Mouse (Mus musculus) heart, embryonic 15.5 days (tissue): ENCODE measurements at regions not wholly inside any gene's neighbourhood (a gene's known extent, or its start where the extent isn't known, plus 50 kb on each side); places are given as distances from the start of the nearest gene placed in this dataset.

Experiments
- ATAC-seq: fragments of 200-750 bp; cut with Nextera tagmentation; replicated peaks from 2 replicates; pipeline ENCODE4 v1.8.0; 2017; ENCODE audit warnings: low read depth, moderate TSS enrichment; ENCODE audit not compliant: insufficient number of reproducible peaks, insufficient read depth, low FRiP score
- H3K27ac ChIP-seq: fragments of 300-500 bp; sonication (generic); 2 replicates; pipeline ENCODE4 v1.5.1; 2015; ENCODE audit warnings: mild to moderate bottlenecking, inconsistent platforms
- H3K27me3 ChIP-seq: fragments of 300-500 bp; sonication (generic); 2 replicates; pipeline ENCODE4 v1.6.1; 2015; ENCODE audit warnings: inconsistent platforms
- H3K36me3 ChIP-seq: fragments of 300-500 bp; sonication (generic); 2 replicates; pipeline ENCODE4 v1.6.1; 2015; ENCODE audit warnings: mild to moderate bottlenecking, inconsistent platforms
- H3K4me1 ChIP-seq: fragments of 300-500 bp; sonication (generic); replicated peaks from 2 replicates; pipeline ENCODE4 v1.6.1; 2015; ENCODE audit warnings: inconsistent platforms
- H3K4me2 ChIP-seq: fragments of 300-500 bp; sonication (generic); 2 replicates; pipeline ENCODE4 v1.6.1; 2015; ENCODE audit warnings: inconsistent platforms, mild to moderate bottlenecking, moderate library complexity
- H3K4me3 ChIP-seq: fragments of 300-500 bp; sonication (generic); 2 replicates; pipeline ENCODE4 v1.5.1; 2015; ENCODE audit warnings: mild to moderate bottlenecking, inconsistent platforms
- H3K9ac ChIP-seq: fragments of 300-500 bp; sonication (generic); 2 replicates; pipeline ENCODE4 v1.6.1; 2015; ENCODE audit warnings: mild to moderate bottlenecking, inconsistent platforms
- H3K9me3 ChIP-seq: fragments of 300-500 bp; sonication (generic); replicated peaks from 2 replicates; pipeline ENCODE4 v1.6.1; 2016; ENCODE audit warnings: inconsistent platforms
- WGBS: fragments of 180-500 bp; shearing (Covaris S2); methylation state at CpG from one replicate; pipeline ENCODE4 v1.1.7; 2015; ENCODE audit warnings: mixed read lengths; 5-methylcytosine and 5-hydroxymethylcytosine counted together

GRCm38 (mm10) chr6:141149170-141149917, 99.7 kb upstream of the Pde3a start:
- no peaks in the 10 kb centered on the region for H3K27me3 ChIP-seq
- no peak overlapping the region for H3K4me3 ChIP-seq
- no peak for ATAC-seq
- H3K4me1 ChIP-seq: no peaks in the 10 kb centered on the region
- H3K27ac ChIP-seq: no peak overlapping the region
- H3K9ac ChIP-seq: no peak overlapping the region
- H3K36me3 ChIP-seq: no peaks in the 10 kb centered on the region
- H3K9me3 ChIP-seq: no peaks in the 10 kb centered on the region
- 83% methylated on average over 12 of the region's 12 CpGs for WGBS
- H3K4me2 ChIP-seq: no peak overlapping the region

DNA sequence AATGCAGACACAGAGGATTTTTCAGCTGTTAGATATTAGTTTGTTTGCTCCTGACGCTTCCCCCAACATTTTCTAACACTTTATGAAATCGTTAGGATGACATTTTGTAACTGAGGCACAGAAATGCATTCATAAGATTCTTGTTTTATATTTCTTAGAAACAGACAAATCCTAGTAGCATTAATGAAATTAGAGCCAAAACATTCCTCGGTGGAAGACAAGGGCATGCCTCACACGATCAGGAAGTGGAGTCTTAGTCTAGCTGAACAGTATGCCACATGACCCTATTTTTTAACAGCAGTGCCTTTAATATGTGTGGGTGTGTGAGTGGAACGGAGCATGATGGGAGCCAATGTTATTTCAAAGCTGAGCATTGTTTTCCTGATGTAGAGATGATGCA, 89.7 kb upstream of the Pde3a start:
- ATAC-seq: no peak

GRCm38 (mm10) chr6:141161626-141162233, 87.3 kb upstream of the Pde3a start:
- Histone ChIP-seq H3K36me3 (no peaks in the 10 kb centered on the region), H3K9me3 (no peaks in the 10 kb centered on the region), H3K27ac (no peak overlapping the region), H3K4me3 (no peak overlapping the region), H3K4me1 (no peaks in the 10 kb centered on the region), H3K4me2 (no peak overlapping the region), H3K27me3 (no peaks in the 10 kb centered on the region), H3K9ac (no peak overlapping the region)
- ATAC-seq: peak; percentile 55; the same call in 1 of the 2 replicates
- 67% methylated on average over 3 of the region's 3 CpGs for WGBS

More for the DNA sequence above, 89.7 kb upstream of the Pde3a start:
- Histone ChIP-seq H3K9me3 (no peaks in the 10 kb centered on the region), H3K27ac (no peak overlapping the region), H3K4me2 (no peak overlapping the region), H3K4me3 (no peak overlapping the region), H3K9ac (no peak overlapping the region), H3K36me3 (no peaks in the 10 kb centered on the region), H3K4me1 (no peaks in the 10 kb centered on the region), H3K27me3 (no peaks in the 10 kb centered on the region)
- WGBS: 69% methylated on average over 5 of the region's 5 CpGs

- Histone ChIP-seq H3K27me3 (no peaks in the 10 kb centered on the region), H3K4me2 (no peak overlapping the region), H3K36me3 (no peaks in the 10 kb centered on the region), H3K9ac (no peak overlapping the region), H3K27ac (no peak overlapping the region), H3K9me3 (no peaks in the 10 kb centered on the region), H3K4me3 (no peak overlapping the region), H3K4me1 (peaks cover 4% of the 10 kb centered on the region; the same call in 1 of the 2 replicates)
- whole genome bisulfite sequencing: 54% methylated on average over 3 of the region's 3 CpGs
- ATAC-seq: no peak
Observed at GRCm38 (mm10) chr6:141167270-141167669, 81.8 kb upstream of the Pde3a start.

DNA sequence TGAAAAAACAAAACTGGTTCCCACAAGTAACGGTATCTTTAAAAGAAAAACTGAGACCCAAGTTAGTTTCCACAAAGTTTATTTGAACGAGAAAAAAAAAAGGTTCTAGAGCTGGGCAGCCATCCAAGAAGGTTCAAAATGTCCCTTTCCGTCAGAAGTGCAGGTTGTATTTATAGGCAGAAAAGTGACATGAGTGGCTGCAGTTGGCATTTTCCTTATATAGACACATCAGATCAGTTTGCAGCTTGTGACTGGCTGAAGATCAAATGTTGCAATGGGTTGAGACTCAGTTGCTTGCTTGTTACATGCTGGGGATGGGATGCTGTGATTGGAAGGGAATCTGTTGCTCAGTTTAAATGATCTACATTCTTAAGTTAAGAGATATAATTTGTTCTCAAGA, 80.7 kb upstream of the Pde3a start:
- H3K27ac ChIP-seq: peak overlapping the region; percentile 11; the same call in 1 of the 2 replicates

DNA sequence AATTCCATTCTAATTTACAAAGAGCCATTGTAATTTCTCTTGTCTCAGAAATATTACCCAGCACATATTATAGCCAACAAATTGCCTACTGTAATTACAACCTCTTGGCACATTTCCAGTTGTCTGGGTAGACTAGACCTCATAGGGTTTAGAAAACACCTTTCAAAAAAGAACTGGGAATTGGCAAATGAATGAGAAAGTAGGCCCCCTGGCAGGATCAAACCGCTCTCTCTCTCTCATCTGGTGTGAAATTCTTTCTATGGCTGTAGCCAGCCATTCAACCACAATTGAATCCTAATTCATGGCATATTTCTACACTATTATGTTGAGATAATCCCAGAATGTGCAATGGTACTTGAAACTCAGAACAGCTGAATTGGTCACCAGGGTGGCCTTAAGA, 65.3 kb upstream of the Pde3a start:
- WGBS: 77% methylated on average over 1 of the region's 1 CpGs
- Histone ChIP-seq H3K4me3 (no peak overlapping the region), H3K27ac (no peak overlapping the region), H3K9ac (no peak overlapping the region), H3K4me2 (no peak overlapping the region), H3K27me3 (no peaks in the 10 kb centered on the region), H3K4me1 (no peaks in the 10 kb centered on the region), H3K9me3 (no peaks in the 10 kb centered on the region), H3K36me3 (no peaks in the 10 kb centered on the region)
- no peak for ATAC-seq

More for the DNA sequence above, 80.7 kb upstream of the Pde3a start:
- Histone ChIP-seq H3K4me3 (no peak overlapping the region), H3K27me3 (no peaks in the 10 kb centered on the region), H3K4me2 (no peak overlapping the region), H3K9ac (no peak overlapping the region), H3K4me1 (peaks cover 4% of the 10 kb centered on the region; the same call in 1 of the 2 replicates), H3K36me3 (no peaks in the 10 kb centered on the region), H3K9me3 (no peaks in the 10 kb centered on the region)
- ATAC-seq: no peak
- 20% methylated on average over 3 of the region's 3 CpGs for WGBS

- Histone ChIP-seq H3K9me3 (no peaks in the 10 kb centered on the region), H3K27me3 (no peaks in the 10 kb centered on the region), H3K4me1 (no peaks in the 10 kb centered on the region), H3K4me2 (no peak overlapping the region), H3K9ac (no peak overlapping the region), H3K4me3 (no peak overlapping the region), H3K27ac (no peak overlapping the region), H3K36me3 (no peaks in the 10 kb centered on the region)
- 27% methylated on average over 3 of the region's 3 CpGs for WGBS
- no peak for ATAC-seq
Observed at GRCm38 (mm10) chr6:141188036-141188435, 61.0 kb upstream of the Pde3a start.

DNA sequence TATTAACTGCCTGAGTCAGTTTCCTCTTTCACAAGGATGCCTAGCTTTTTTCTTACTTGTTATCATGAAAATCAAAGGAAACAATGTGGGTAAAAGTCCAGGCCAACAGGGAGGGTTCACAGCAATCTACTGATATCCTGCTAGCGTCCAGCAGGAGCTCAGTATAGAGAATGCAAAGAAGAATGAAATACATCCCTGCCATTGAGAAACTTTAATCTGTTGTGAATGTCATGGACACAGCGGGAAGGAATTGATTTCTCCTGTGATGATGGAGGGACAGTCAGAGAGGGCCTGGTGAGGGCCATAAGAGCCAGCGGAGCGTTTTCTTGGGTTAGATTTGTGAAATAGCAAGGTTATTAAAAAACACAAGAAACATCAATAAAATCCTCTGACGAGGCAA, 60.0 kb upstream of the Pde3a start:
- Histone ChIP-seq H3K27ac (no peak overlapping the region), H3K4me2 (no peak overlapping the region), H3K27me3 (no peaks in the 10 kb centered on the region), H3K4me1 (no peaks in the 10 kb centered on the region), H3K36me3 (no peaks in the 10 kb centered on the region), H3K9ac (no peak overlapping the region), H3K4me3 (no peak overlapping the region), H3K9me3 (no peaks in the 10 kb centered on the region)
- 67% methylated on average over 5 of the region's 5 CpGs for WGBS
- ATAC-seq: no peak

DNA sequence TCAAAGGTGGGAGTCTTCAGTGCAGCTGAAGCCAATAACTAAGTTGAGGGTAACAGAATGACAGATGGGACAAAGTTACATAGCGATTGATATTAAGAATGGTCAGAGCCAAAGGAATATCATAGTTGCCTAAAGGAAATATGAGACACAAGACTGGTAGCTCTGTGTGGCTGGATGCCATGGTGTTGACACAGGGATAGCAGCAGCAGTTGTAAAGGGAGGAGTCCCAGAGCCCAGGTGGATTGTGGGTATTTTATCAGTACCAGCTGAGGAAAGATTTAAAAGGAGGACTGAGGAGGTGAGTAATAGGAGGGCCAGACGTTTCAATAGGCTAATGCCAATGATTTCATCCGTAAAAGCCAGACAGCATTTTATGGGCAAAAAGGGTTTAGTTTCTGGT, 59.4 kb upstream of the Pde3a start:
- H3K9me3 ChIP-seq: no peaks in the 10 kb centered on the region
- H3K27me3 ChIP-seq: no peaks in the 10 kb centered on the region
- no peak overlapping the region for H3K27ac ChIP-seq
- no peaks in the 10 kb centered on the region for H3K36me3 ChIP-seq
- H3K9ac ChIP-seq: no peak overlapping the region
- WGBS: 82% methylated on average over 3 of the region's 3 CpGs
- no peaks in the 10 kb centered on the region for H3K4me1 ChIP-seq
- no peak for ATAC-seq
- no peak overlapping the region for H3K4me3 ChIP-seq
- no peak overlapping the region for H3K4me2 ChIP-seq

DNA sequence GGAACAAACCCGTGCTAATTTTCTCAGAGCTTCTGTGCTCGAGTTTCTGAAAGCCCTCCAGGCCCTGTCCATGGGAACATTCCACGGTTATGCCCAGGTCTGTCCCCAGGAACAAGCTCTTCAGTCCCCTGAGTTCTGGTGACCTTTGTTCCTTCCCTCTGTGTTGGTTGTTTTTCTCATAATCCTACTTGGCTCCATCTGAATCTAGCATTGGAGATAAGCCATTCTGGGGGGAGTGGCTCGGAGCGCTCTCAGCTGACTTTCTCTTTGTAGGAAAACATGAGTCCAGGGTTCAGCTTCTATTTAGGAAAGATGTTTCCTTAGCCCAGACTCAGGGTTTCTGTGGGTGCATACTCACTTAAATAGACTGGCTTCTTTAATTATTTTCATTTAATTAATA, 58.7 kb upstream of the Pde3a start:
- ATAC-seq: no peak
- Histone ChIP-seq H3K4me1 (no peaks in the 10 kb centered on the region), H3K4me2 (no peak overlapping the region), H3K27ac (no peak overlapping the region), H3K27me3 (no peaks in the 10 kb centered on the region), H3K36me3 (no peaks in the 10 kb centered on the region), H3K4me3 (no peak overlapping the region), H3K9ac (no peak overlapping the region), H3K9me3 (no peaks in the 10 kb centered on the region)
- WGBS: 77% methylated on average over 5 of the region's 5 CpGs

GRCm38 (mm10) chr6:141197501-141197900, 51.6 kb upstream of the Pde3a start:
- Histone ChIP-seq H3K4me3 (no peak overlapping the region), H3K4me1 (no peaks in the 10 kb centered on the region), H3K9me3 (no peaks in the 10 kb centered on the region), H3K27ac (no peak overlapping the region), H3K27me3 (no peaks in the 10 kb centered on the region), H3K9ac (no peak overlapping the region), H3K4me2 (no peak overlapping the region), H3K36me3 (no peaks in the 10 kb centered on the region)
- no peak for ATAC-seq
- WGBS: 87% methylated on average over 4 of the region's 4 CpGs
